Mouse (Mus musculus) kidney, adult 8-10 months (tissue): ENCODE measurements around the gene Sema3a.
A peak's percentile ranks its signal among the peaks of the same experiment; 100 is the strongest.
"Not testable (repeated sequence)": the region's sequence is repeated elsewhere in the genome, so short reads cannot be mapped to it uniquely, and the experiment has no call there.

Source experiments
- DNase-seq, 2 experiments: peaks; one replicate each; pipeline ENCODE4 v3.0.0; 2022

The Sema3a gene

DNA sequence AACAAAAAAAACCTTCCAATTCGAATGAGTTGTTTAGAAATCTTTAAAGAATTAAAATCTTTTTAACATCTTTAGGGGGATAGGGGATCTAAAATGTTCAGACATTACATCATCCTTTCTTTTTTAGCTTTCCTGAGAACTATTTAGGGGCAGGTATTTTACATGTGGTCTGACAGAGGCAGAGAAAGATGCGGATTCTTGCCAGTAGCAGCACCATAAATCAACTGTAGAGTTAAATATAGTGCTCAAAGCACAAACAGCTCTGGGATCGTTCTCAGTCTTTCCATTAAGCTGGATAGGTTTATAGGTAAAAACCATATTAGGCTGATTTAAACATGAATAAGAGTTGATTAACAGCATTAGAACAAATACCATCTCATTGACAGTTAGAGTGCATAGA is 307.4 kb downstream of the Sema3a start:
- no peak for DNase-seq

DNA sequence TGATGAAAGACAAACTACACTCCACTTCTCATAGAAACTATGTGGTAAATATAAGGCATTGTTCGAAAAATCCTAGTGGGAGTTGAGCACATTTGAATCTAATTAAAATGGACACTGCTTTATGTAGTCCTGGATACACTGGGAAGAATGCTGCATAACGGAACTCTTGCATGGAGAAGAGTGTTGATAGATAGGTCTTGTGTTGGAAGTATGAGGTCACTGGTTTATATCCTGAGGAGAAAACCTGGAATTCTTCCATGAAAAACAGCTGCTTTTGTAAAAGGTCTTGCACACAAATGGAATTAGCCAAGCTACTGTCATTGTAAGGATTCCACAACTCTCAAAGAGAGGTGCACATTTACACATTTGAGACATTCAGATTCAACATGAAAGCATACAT is 308.1 kb downstream of the Sema3a start:
- DNase-seq: no peak

DNA sequence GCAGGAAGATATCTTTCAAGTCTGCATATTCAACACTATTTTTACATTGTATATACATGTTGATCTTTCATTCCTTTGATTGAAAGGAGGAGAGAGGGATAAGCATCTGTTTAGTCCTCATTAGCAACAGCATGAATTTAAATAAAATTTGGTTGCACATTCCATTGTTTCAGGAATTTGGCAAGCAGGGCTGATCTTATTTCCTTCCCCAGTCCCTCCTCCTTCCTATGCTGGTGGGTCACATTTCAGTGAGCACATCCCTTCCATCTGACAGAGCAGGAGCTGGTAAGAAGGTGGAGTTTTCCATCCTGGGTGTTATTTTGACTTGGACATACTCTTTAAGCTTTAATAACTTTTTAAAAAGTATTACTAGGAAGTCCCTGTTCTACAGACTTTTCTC is 315.9 kb downstream of the Sema3a start:
- no peak for DNase-seq

DNA sequence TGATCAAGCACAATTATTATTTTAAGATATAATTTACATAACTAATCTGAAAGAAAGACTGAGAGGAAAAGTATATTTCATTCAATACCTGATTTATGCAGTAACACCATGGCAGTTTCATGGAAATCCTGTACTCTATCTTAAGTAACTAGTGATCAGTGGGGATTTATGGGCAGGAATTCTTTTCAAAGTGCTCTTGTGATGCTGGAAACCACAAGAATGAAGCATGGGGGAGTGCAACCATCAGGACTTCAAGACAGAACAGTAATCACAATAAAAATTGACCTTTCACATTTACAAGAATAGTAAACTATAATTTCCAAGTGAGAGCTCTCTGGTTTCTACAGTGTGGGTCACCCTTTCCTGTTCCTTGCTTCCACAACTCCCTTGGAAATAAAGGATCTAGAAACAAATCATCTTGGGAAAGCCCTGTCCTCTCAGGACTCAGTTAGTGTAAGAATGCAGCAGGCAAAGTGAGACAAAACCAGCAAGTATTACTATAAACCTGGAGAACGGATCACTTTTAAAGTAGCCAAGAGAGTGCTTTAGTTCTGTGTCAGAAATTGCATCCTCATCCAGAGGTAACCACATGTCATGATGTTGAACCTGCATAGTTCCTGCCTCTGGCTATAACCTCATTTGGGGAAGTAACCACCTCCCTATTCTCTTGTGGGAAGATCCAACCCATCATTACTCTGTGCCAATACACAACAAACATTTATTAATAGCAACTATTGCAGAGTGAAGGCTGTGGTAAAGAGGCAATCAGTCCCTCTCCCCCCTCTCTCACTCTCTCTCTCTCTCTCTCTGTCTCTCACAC is 335.2 kb downstream of the Sema3a start:
- no peak for DNase-seq

- no peak for DNase-seq
These were observed 343.6 kb downstream of the Sema3a start for GRCm38 (mm10) chr5:13468856-13469255.

DNA sequence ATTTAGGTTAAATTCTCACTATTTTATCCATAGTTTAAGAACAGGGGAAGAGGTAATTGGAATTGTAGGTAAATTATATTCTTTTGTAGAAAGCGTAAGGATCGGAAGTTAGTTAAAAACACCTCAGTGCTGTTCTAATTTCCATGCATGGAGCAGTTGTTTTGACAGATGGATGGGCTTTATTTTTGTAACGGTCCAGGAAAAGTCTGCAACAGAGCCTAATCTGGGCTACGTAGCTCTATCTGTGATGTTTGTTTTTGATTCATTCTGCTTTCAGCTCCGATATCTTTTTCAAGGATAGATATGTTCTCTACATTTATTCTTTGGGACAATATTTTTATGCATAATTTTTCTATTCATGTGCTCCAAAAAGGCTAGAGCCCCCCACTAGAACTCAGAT is 344.2 kb downstream of the Sema3a start:
- no peak for DNase-seq

- DNase-seq: no peak
These were observed 345.1 kb downstream of the Sema3a start for GRCm38 (mm10) chr5:13470057-13470905.

GRCm38 (mm10) chr5:13477653-13478052 is 352.4 kb downstream of the Sema3a start:
- DNase-seq: no peak

DNA sequence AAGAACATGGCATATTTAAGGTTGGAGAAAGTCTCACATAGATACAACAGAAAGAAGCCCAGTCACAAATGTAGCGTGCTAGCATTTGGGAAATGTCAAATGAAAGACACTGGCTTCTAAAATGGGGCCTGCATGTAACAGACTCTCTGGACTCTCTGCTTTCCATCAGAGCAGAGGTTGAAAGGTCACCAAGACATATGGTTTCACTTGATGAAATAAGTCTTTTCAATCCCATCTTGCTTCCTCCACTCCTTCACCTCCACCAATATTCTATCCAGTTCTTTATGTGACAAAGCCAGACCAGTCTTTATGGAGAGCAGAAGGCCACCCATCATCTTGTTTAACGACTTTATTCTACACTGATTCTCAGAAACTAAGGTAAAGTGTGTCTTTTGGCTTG is 363.5 kb downstream of the Sema3a start:
- no peak for DNase-seq

DNA sequence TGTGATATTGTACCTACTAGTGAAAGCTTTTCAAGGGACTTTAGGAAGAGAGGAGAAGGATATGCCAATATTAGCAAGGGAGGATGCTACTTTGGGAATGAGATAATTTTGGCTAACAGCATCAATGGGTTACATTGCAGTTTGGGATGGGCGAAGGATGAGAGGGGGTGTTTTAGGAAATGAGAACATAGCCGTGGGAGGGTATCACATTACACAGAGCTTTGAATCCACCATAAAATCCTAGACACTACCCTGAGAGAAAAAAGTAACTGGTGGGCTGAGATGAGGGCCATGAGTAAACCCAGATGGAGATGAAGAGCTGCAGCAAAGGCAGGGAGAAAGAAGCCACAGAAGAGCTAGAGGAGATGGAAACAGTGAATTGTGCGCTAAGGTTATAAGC is 370.8 kb downstream of the Sema3a start:
- DNase-seq: not testable (repeated sequence)

GRCm38 (mm10) chr5:13499835-13500234 is 374.6 kb downstream of the Sema3a start:
- no peak for DNase-seq

GRCm38 (mm10) chr5:13505839-13506499 is 380.8 kb downstream of the Sema3a start:
- DNase-seq: no peak

DNA sequence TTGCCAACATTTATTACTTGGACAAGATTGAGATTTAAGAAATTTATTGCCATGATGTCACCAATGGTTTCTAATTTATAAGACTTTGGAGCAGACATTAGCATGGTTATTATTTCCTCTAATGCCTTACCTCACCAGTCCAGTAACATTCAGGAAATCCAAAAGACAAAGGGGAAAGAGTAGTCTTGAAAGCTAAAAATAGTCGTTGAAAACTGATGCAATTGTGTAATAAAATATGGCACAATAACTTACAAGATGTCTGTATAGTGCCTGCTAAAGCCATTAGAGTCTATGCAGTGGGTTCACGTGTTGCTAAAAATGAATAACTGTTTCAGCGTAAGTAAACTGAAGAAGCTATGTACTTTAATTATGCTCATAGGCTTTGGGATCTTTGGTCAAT is 383.9 kb downstream of the Sema3a start:
- DNase-seq: no peak

DNA sequence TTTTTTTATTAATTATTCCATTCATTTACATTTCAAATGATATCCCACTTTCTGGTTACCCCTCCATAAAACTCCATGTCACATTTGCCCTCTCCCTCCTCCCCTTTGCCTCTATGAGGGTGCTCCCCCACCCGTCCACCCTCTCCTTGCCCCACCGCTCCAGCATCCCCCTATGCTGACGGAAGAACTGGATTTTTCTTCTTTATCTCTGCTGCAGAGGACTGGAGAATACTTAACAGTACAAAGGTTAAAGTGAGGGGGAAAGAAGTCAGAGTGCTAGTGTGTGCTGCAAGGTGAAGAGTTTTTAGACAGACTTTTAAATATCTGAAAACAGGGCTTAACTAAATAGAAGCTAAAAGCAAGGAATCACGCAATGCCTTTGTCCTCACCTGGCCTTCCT is 391.8 kb downstream of the Sema3a start:
- DNase-seq: no peak

DNA sequence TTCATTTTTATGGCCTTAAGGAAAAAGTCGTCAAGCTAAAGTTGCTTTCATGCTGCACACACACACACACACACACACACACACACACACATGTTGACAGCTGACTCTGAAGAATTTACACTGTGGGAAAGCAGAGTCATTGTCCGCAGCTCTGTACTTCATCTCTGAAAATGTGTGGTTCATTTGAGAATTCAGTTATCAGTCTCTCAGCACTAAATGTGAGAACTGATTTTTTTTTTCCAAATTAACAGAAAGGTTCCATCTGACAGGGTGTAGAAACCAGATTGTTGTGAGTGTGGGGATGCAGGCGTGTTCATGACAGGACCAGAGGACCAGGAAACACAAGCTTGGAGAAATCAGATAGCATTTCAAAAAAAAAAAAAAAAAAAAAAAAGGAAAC is 400.4 kb downstream of the Sema3a start:
- DNase-seq: no peak

GRCm38 (mm10) chr5:13527037-13527464 is 401.8 kb downstream of the Sema3a start:
- DNase-seq: no peak

- no peak for DNase-seq
These were observed 404.0 kb downstream of the Sema3a start for GRCm38 (mm10) chr5:13529226-13529625.

DNA sequence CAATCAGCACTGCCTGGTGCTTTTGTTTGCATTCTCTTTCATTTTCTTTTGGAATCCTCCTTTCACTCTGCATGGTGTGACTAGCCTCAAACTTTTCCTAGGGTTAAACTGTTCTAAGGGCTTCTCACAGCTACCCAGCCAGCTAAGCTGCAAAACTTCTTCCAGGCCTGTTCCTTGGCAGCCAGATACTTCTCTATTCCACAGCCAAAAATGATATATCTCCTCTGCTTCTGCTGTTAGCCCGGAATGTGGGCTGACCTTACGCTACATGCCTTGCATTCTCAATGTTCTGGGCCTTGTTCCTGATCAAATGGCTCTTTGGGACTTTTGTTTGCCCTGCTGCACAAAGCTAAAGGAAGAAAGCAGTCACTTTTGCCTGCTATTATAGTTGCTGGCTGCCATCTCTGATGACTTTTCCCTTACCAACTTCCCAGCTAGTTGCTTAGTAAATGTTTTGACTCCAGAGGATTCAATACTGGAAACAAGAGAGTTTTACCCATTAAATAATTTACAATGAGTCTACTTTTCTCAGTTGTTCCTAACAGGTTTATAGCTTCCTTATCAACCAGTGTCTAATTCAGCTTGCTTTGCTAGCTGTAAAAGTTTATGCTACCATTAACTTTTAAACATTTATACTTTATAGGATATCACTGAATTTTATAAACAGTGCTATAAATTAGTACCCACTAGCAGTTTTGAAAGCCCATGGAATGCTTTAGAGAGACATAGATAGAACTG is 422.4 kb downstream of the Sema3a start:
- DNase-seq: peak; percentile 2 to 16

DNA sequence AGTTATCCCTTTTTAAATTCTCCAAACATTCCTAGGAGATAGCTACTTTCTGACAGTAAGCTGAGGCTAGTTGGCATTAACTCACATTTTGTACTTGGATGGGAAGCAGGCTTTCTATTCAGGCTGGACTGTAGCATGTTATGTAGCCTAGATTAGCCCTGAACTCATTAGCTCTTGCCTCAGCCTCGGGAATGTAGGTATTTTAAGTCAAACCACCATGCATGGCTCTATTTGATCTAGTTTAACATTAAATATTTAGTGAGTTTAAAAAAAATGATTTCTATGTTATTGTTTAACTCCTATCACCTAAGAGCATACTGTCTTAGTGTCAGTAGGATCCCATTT is 423.0 kb downstream of the Sema3a start:
- DNase-seq: no peak

DNA sequence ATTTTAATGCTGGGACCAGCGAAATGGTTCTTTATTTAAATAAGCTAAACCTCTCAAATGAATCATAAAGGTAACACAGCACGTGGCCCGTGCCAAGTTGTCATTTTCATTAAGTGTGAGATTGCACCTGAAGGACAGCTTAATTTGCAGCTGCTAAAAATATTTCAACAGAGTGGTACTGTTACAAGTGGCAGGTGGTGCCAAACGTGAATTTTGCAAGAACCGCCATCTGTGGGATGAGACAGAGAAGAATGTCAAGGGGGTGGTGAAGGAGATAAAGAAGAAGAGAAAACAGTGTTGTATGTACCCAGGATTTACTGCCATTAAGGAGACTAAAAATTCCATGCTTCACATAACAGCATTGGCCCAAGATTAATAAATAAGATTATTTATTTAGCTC is 423.9 kb downstream of the Sema3a start:
- no peak for DNase-seq

GRCm38 (mm10) chr5:13550953-13551352 is 425.7 kb downstream of the Sema3a start:
- DNase-seq: no peak

- no peak for DNase-seq
These were observed 432.0 kb downstream of the Sema3a start for GRCm38 (mm10) chr5:13557257-13557656.

- no peak for DNase-seq
These were observed 448.7 kb downstream of the Sema3a start for GRCm38 (mm10) chr5:13573867-13574266.
